Mouse (Mus musculus) lung, adult 2 months (tissue): ENCODE results near the gene Slc44a4. TPM values are rescaled to one million over a fixed set of nuclear protein-coding genes. Genes with fewer than 3 reads are reported as not detected.

ENCODE experiments used
- DNase-seq: peaks from one replicate; pipeline ENCODE4 v3.0.0; 2022
- H3K4me1 ChIP-seq: fragments of 200-500 bp; 2 replicates; pipeline ENCODE4 v1.6.1; 2011; ENCODE audit warnings: low read length; ENCODE audit not compliant: control insufficient read depth, insufficient read depth
- H3K4me3 ChIP-seq: fragments of 200-500 bp; replicated peaks from 2 replicates; pipeline ENCODE3; 2011; ENCODE audit warnings: low read depth, mild to moderate bottlenecking, control low read depth, low read length; ENCODE audit errors: extremely low read depth
- CTCF ChIP-seq: fragments of 200-500 bp; IDR thresholded peaks from 2 replicates; pipeline ENCODE4 v1.5.1; 2011; ENCODE audit warnings: mild to moderate bottlenecking, low read length, control low read depth; ENCODE audit not compliant: insufficient read depth
- POLR2A ChIP-seq: fragments of 200-500 bp; IDR thresholded peaks from 2 replicates; pipeline ENCODE4 v1.6.1; 2011; ENCODE audit warnings: low read depth, mild to moderate bottlenecking, control low read depth, low read length, borderline replicate concordance; ENCODE audit errors: extremely low read depth
- WGBS: fragments of 180-500 bp; shearing (Covaris S2); methylation state at CpG from one replicate; pipeline ENCODE4 v1.1.7; 2018; 5-methylcytosine and 5-hydroxymethylcytosine counted together
- polyA plus RNA-seq: library from polyadenylated mRNA; depleted of rRNA; stranded (reverse); fragments of >200 nt; gene quantifications from 2 replicates; pipeline ENCODE4 v1.2.3, GENCODE M21; 2012

Slc44a4 gene
- polyA plus RNA-seq, 1 experiment = 11.6 TPM

DNA sequence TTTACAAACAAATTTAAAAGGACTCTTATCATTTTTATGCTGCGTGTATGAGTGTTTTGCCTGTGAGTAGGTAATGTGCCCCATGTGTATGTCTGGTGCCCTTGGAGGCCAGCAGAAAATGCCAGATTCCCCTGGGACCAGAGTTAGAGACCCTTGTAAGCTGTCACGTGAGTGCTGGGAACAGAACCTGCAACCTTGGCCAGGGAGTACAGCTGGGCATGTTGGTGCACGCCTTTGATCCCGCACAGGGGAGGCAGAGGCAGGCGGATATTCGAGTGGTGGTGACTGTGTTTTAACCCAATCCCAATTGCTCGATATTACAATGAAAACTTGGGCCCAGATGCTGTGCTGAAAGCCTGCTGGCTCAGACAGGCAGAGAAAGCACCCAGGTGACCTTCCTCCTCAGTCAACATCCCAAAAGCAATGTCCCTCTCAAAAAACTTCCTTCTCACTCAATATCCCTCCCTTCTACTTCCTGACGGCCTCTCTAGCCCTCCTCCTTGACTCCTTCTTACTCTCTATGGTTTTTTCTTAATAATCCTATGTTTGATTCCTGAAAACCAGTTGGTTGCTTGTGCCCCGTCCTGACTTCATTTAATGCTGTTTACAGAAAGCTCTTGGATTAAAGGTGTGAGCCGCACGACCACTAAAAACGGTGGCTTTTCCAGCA, 24.1 kb upstream of the Slc44a4 start:
- DNase-seq = no peak
- no peak for TF ChIP-seq POLR2A
- TF ChIP-seq CTCF = no peak
- no peak overlapping the region for H3K4me3 ChIP-seq
- peaks cover 1% of the 10 kb centered on the region; the same call in 1 of the 2 replicates for H3K4me1 ChIP-seq
- WGBS = 87% methylated on average over 12 of the region's 12 CpGs

DNA sequence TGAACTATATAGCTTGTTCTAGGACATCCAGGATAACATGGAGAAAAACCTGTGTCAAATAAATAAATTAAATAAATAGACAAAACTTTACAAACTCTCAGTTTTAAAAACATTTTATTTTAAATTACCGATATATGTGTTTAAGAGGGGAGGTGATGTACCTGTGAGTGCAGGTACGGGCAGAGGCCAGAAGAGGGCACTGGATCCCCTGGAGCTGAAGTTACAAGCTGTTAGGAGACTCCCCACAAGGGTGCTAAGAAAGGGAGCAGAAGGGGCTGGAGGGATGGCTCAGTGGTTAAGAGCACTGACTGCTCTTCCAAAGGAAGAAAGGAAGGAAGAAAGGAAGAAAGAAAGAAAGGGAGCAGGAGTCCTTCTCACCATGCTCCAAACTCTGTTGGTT, 22.9 kb upstream of the Slc44a4 start:
- 91% methylated on average over 2 of the region's 2 CpGs for WGBS
- Histone ChIP-seq H3K4me3 (no peak overlapping the region), H3K4me1 (peaks cover 3% of the 10 kb centered on the region; the same call in 1 of the 2 replicates)
- TF ChIP-seq POLR2A (no peak), CTCF (no peak)
- no peak for DNase-seq

DNA sequence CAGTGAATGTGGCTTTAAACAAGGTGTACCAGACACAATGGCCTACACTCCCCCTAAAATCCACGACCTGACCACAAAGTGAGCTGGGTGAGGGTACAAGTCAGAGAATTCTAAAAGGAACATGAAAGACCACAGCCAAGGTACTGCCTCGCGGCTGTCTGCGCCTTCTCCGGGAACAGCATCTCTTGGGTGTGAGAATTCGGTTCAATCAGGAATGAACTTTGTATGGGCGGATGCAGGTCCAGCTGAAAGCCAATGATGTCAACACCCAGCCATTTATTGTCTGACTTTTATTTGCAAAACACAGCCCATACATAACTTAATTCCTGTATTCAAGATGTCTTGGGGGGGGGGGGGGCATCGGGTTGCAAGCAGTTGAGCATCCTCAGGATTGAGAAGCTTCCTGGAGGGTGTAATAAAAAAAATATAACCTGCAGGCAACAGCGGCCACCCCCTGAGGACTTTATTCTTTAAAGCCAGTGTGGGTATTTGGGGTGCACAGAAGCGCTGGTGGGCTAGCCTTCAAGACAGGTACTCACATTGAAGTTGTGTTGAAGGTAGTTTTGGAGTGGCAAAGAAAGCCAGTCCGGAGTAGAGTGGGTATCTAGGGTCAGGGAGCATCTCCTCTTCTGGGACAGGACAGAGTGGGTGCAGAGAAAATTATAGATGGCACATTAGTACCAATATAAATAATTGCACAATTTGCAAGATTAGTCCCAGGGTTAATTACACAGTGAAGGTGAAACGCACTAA, 21.0 kb upstream of the Slc44a4 start:
- WGBS = 77% methylated on average over 12 of the region's 12 CpGs
- H3K4me3 ChIP-seq = no peak overlapping the region
- DNase-seq = no peak
- peaks cover 5% of the 10 kb centered on the region; the same call in 1 of the 2 replicates for H3K4me1 ChIP-seq
- TF ChIP-seq CTCF (no peak), POLR2A (no peak)

DNA sequence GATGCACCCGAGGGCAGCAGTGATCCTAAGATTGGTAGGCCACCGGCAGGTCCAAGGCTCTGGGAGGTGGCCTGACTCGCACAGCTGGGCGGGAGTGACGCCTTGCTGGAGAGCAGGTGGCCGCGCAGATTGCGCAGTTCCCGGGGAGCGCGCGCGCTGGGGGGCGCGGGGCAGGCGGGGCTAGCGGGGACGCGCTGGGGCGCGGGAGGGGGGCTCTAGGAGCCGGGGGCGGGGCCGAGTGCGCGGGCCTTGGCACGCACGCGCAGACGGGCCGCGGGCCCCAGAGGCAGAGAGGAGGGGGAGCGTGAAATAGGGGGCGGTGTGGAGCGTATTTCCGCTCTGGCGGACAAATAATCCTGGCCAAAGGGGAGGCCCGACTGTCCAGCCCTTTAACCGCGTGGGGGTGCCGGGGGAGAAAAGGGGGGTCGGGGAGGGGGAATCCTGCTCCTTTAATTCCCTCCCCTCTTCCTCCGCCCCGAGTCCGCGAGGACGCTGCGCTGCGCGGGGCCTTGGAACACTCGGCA, 20.1 kb upstream of the Slc44a4 start:
- TF ChIP-seq POLR2A (peak; percentile 79; the same call in 1 of the 2 replicates), CTCF (no peak)
- WGBS = 2% methylated on average over 46 of the region's 51 CpGs

DNA sequence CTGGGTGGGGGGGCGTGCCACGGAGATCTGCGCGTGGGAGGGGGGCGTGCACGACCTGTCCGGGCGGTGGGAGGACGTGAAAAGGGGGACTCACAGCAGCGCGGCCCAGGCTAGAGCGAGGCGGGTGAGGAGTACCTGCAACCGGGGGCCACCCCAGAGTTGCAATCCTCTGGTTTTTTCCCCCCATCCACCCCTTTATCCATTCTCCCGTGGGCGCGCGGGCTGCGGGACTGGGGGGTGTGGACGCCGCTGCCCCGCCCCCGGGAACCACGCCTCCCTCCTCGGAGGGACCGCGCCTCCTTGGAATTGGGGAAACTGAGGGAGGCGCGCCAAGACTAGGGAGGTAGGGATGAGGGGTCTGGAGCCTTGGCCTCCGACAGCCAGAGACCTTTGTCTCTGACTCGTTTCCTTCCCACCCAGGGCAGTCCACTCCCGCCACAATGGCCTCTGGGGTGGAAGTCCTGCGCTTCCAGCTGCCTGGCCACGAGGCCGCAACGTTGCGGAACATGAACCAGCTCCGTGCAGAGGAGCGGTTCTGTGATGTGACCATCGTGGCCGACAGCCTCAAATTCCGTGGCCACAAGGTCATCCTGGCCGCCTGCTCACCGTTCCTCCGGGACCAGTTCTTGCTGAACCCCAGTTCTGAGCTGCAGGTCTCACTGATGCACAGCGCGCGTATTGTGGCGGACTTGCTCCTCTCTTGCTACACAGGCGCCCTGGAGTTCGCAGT, 19.3 kb upstream of the Slc44a4 start:
- DNase-seq = peak; percentile 57
- H3K4me3 ChIP-seq = peak overlapping the region; percentile 78
- TF ChIP-seq CTCF (no peak), POLR2A (no peak)
- H3K4me1 ChIP-seq = peaks cover 5% of the 10 kb centered on the region; the same call in 1 of the 2 replicates
- WGBS = 10% methylated on average over 47 of the region's 51 CpGs

More for the DNA sequence above, 20.1 kb upstream of the Slc44a4 start:
- DNase-seq = peak; percentile 91
- peaks cover 5% of the 10 kb centered on the region; the same call in 1 of the 2 replicates for H3K4me1 ChIP-seq
- H3K4me3 ChIP-seq = peak overlapping the region; percentile 78

DNA sequence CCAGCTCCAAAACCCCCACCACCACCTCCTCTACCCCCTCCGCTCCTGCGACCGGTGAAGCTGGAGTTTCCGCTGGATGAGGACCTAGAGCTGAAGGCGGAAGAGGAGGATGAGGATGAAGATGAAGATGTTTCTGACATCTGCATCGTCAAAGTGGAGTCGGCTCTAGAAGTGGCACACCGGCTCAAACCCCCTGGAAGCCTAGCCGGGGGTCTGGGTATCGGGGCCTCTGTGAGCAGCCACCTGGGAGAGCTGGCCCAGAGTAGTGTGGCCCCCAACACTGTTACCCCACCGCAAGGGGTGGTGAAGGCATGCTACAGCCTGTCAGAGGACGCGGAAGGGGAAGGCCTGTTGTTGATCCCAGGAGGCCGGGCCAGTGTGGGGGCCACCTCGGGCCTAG, 18.5 kb upstream of the Slc44a4 start:
- H3K4me1 ChIP-seq = peaks cover 5% of the 10 kb centered on the region; the same call in 1 of the 2 replicates
- TF ChIP-seq CTCF = no peak
- 93% methylated on average over 15 of the region's 15 CpGs for WGBS

DNA sequence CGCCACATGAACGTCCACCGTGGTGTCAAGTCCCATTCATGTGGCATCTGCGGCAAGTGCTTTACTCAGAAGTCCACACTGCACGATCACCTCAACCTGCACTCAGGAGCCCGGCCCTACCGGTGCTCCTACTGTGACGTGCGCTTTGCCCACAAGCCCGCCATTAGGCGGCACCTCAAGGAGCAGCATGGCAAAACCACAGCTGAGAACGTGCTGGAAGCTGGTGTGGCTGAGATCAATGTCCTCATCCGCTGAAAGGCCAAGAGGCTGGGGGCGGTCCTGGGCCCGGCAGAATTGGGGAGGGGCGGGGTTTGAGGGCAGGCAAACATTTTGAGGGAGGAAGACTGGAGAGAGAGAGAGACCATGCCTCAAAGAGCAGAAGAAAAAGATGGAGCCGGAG, 17.9 kb upstream of the Slc44a4 start:
- Histone ChIP-seq H3K4me3 (no peak overlapping the region), H3K4me1 (peaks cover 5% of the 10 kb centered on the region; the same call in 1 of the 2 replicates)
- DNase-seq = no peak
- WGBS = 76% methylated on average over 17 of the region's 17 CpGs
- no peak for TF ChIP-seq CTCF
- no peak for TF ChIP-seq POLR2A

More for the DNA sequence above, 18.5 kb upstream of the Slc44a4 start:
- no peak for DNase-seq
- H3K4me3 ChIP-seq = no peak overlapping the region

DNA sequence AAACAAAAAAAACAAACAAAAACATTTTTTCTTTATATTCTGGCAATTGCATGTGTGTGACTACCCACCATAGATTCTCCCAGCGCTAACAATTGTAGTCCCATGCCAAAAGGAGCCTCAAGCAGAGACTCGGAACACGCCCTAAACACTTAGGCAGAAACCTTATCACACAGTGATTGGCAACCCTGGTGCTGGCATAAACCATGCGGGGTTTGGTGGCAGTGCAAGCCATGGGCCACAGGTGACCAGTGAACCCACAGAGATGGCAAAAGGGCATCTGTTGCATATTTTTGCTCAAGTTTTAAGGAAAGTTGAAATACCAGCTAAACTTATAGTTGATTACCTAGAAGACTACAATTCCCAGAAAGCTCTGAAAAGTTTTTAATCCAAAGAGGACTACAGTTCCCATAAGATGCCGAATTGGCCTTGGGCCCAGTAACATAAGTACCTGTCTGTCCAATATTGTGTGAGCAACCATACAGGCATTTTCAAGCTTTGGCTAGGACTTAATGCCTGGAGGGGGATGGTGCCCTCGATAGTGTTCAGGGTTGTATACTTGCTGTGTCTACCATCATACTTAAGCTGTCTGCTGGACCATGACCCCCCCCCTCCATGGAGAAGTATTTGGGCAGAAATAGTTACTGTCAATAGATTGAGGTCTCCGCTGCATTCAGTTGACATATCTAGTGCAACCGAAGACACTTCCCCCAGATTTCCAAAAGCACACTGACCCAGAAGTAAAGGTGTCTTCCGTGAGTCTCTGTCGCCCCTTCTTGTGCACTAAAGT, 16.7 kb upstream of the Slc44a4 start:
- no peak for TF ChIP-seq POLR2A
- TF ChIP-seq CTCF = no peak
- 10% methylated on average over 10 of the region's 10 CpGs for WGBS
- Histone ChIP-seq H3K4me1 (peaks cover 5% of the 10 kb centered on the region; the same call in 1 of the 2 replicates), H3K4me3 (peak overlapping the region; percentile 87)
- DNase-seq = peak; percentile 26
